Mouse (Mus musculus) thymus, postnatal 0 days (tissue): ENCODE measurements at regions not wholly inside any gene's neighbourhood (a gene's known extent, or its start where the extent isn't known, plus 50 kb on each side); places are given as distances from the start of the nearest gene placed in this dataset.
"Not testable (repeated sequence)": the region's sequence is repeated elsewhere in the genome, so short reads cannot be mapped to it uniquely, and the experiment has no call there.

ENCODE experiments used
- DNase-seq: peaks from one replicate; pipeline ENCODE4 v3.0.0-alpha.2; 2015; ENCODE audit warnings: low spot score

GRCm38 (mm10) chr12:115119134-115119826 is 928.2 kb upstream of the Zfp386 start:
- not testable (repeated sequence) for DNase-seq

- no peak for DNase-seq
These were observed 926.3 kb upstream of the Zfp386 start for GRCm38 (mm10) chr12:115121259-115121658.

GRCm38 (mm10) chr12:115121899-115122298 is 925.6 kb upstream of the Zfp386 start:
- DNase-seq: no peak

- not testable (repeated sequence) for DNase-seq
These were observed 914.6 kb upstream of the Zfp386 start for GRCm38 (mm10) chr12:115132930-115133329.

- not testable (repeated sequence) for DNase-seq
These were observed 902.1 kb upstream of the Zfp386 start for GRCm38 (mm10) chr12:115145407-115145806.

- DNase-seq: not testable (repeated sequence)
These were observed 901.1 kb upstream of the Zfp386 start for GRCm38 (mm10) chr12:115146471-115146870.

GRCm38 (mm10) chr12:115151967-115152366 is 895.6 kb upstream of the Zfp386 start:
- DNase-seq: not testable (repeated sequence)

GRCm38 (mm10) chr12:115158231-115158630 is 889.3 kb upstream of the Zfp386 start:
- DNase-seq: not testable (repeated sequence)

GRCm38 (mm10) chr12:115158717-115159232 is 888.7 kb upstream of the Zfp386 start:
- not testable (repeated sequence) for DNase-seq

GRCm38 (mm10) chr12:115165499-115165898 is 882.0 kb upstream of the Zfp386 start:
- DNase-seq: peak; percentile 28

- DNase-seq: not testable (repeated sequence)
These were observed 881.5 kb upstream of the Zfp386 start for GRCm38 (mm10) chr12:115166006-115166405.

GRCm38 (mm10) chr12:115193482-115194103 is 853.9 kb upstream of the Zfp386 start:
- peak; percentile 57 for DNase-seq

GRCm38 (mm10) chr12:115197322-115198117 is 850.0 kb upstream of the Zfp386 start:
- peak; percentile 22 for DNase-seq

GRCm38 (mm10) chr12:115207833-115208448 is 839.6 kb upstream of the Zfp386 start:
- not testable (repeated sequence) for DNase-seq

- DNase-seq: no peak
These were observed 824.9 kb upstream of the Zfp386 start for GRCm38 (mm10) chr12:115222671-115223070.

- no peak for DNase-seq
These were observed 817.6 kb upstream of the Zfp386 start for GRCm38 (mm10) chr12:115229965-115230364.

GRCm38 (mm10) chr12:115242661-115243060 is 804.9 kb upstream of the Zfp386 start:
- DNase-seq: not testable (repeated sequence)

GRCm38 (mm10) chr12:115247298-115247697 is 800.2 kb upstream of the Zfp386 start:
- DNase-seq: not testable (repeated sequence)

- no peak for DNase-seq
These were observed 789.7 kb upstream of the Zfp386 start for GRCm38 (mm10) chr12:115257802-115258201.

- no peak for DNase-seq
These were observed 788.8 kb upstream of the Zfp386 start for GRCm38 (mm10) chr12:115258744-115259143.

GRCm38 (mm10) chr12:115262431-115262830 is 785.1 kb upstream of the Zfp386 start:
- peak; percentile 21 for DNase-seq
